Mouse (Mus musculus) kidney, postnatal 0 days (tissue): ENCODE results near the gene Zrsr1. TPM values are rescaled to one million over a fixed set of nuclear protein-coding genes. Genes with fewer than 3 reads are reported as not detected.

Experiments used
- ATAC-seq: fragments of 200-750 bp; cut with Nextera tagmentation; replicated peaks from 2 replicates; pipeline ENCODE4 v1.8.0; 2017; ENCODE audit warnings: low read depth, moderate number of reproducible peaks, moderate TSS enrichment, moderate library complexity; ENCODE audit not compliant: low FRiP score
- DNase-seq: peaks from one replicate; pipeline ENCODE4 v3.0.0-alpha.2; 2016; ENCODE audit warnings: low spot score
- H3K27ac ChIP-seq: fragments of 300-500 bp; sonication (generic); 2 replicates; pipeline ENCODE4 v1.5.1; 2014; ENCODE audit warnings: mild to moderate bottlenecking
- H3K27me3 ChIP-seq: fragments of 300-500 bp; sonication (generic); 2 replicates; pipeline ENCODE4 v1.6.1; 2014; ENCODE audit warnings: low read length, mixed read lengths; ENCODE audit not compliant: insufficient read depth
- H3K36me3 ChIP-seq: fragments of 300-500 bp; sonication (generic); 2 replicates; pipeline ENCODE4 v1.6.1; 2014; ENCODE audit warnings: low read length, mixed read lengths; ENCODE audit not compliant: insufficient read depth
- H3K4me1 ChIP-seq: fragments of 300-500 bp; sonication (generic); replicated peaks from 2 replicates; pipeline ENCODE4 v1.6.1; 2014; ENCODE audit warnings: antibody characterized with exemption, low read length, mixed read lengths; ENCODE audit not compliant: insufficient read depth
- H3K4me2 ChIP-seq: fragments of 300-500 bp; sonication (generic); 2 replicates; pipeline ENCODE4 v1.6.1; 2014; ENCODE audit warnings: mild to moderate bottlenecking, low read length, moderate library complexity, mixed read lengths
- H3K4me3 ChIP-seq: fragments of 300-500 bp; sonication (generic); replicated peaks from 2 replicates; pipeline ENCODE4 v1.5.1; 2014; ENCODE audit warnings: low read depth, low read length
- H3K9ac ChIP-seq: fragments of 300-500 bp; sonication (generic); 2 replicates; pipeline ENCODE4 v1.6.1; 2014; ENCODE audit warnings: low read depth, low read length
- H3K9me3 ChIP-seq: fragments of 300-500 bp; sonication (generic); replicated peaks from 2 replicates; pipeline ENCODE4 v1.6.1; 2016; ENCODE audit warnings: low read length, inconsistent platforms, mixed read lengths
- CTCF ChIP-seq: IDR thresholded peaks from 2 replicates; pipeline ENCODE4 v1.5.1; 2016; ENCODE audit warnings: antibody characterized with exemption, low read depth, mild to moderate bottlenecking, moderate library complexity
- whole genome bisulfite sequencing: fragments of 180-500 bp; shearing (Covaris S2); extraction: QIAGEN DNeasy Blood & Tissue Kit; methylation state at CpG from one replicate; pipeline ENCODE4 v1.1.7; 2014; 5-methylcytosine and 5-hydroxymethylcytosine counted together
- polyA plus RNA-seq: library from polyadenylated mRNA; unstranded; fragments of >200 nt; fragmentation: Nextera tagmentation; extraction: Ambion mirVana; gene quantifications from 2 replicates; pipeline ENCODE4 v1.2.1, GENCODE M21; 2015

Gene Zrsr1
- polyA plus RNA-seq = 3.4 and 3.7 TPM in 2 replicates

- Histone ChIP-seq H3K4me2 (peak within 1 kb of the TSS; percentile 67), H3K9me3 (0 out of 2 replicates have a peak, but pooled peaks cover 7% of the 10 kb centered on the region), H3K27ac (peak within 1 kb of the TSS; percentile 87), H3K36me3 (peaks cover 4% of the 10 kb centered on the region; the same call in 1 of the 2 replicates), H3K4me1 (no peaks in the 10 kb centered on the region), H3K27me3 (no peaks in the 10 kb centered on the region), H3K4me3 (peak within 1 kb of the TSS; percentile 53), H3K9ac (peak within 1 kb of the TSS; percentile 53)
- ATAC-seq (peak; percentile 84), DNase-seq (peak; percentile 81)
- no peak for TF ChIP-seq CTCF
- 51% methylated on average over 56 of the region's 56 CpGs for WGBS
Measured at GRCm38 (mm10) chr11:22971835-22972709, at the start of gene Zrsr1. TSS of gene Zrsr1 (plus strand) at chr11:22972005.

- ATAC-seq = no peak
- WGBS = 79% methylated on average over 2 of the region's 2 CpGs
- H3K4me1 ChIP-seq = peaks cover 6% of the 10 kb centered on the region; the same call in 1 of the 2 replicates
Measured at GRCm38 (mm10) chr11:22922546-22922945, 49.3 kb upstream of the Zrsr1 start.

GRCm38 (mm10) chr11:22923606-22924005 lies 48.2 kb upstream of the Zrsr1 start:
- ATAC-seq (no peak), DNase-seq (no peak)
- no peak for TF ChIP-seq CTCF
- no peak overlapping the region for H3K27ac ChIP-seq
- no peaks in the 10 kb centered on the region for H3K9me3 ChIP-seq
- H3K36me3 ChIP-seq = no peaks in the 10 kb centered on the region
- H3K27me3 ChIP-seq = no peaks in the 10 kb centered on the region
- H3K9ac ChIP-seq = no peak overlapping the region
- H3K4me3 ChIP-seq = no peak overlapping the region
- H3K4me1 ChIP-seq = peaks cover 6% of the 10 kb centered on the region; the same call in 1 of the 2 replicates
- 91% methylated on average over 2 of the region's 2 CpGs for WGBS
- no peak overlapping the region for H3K4me2 ChIP-seq

More at GRCm38 (mm10) chr11:22922546-22922945, 49.3 kb upstream of the Zrsr1 start:
- no peak overlapping the region for H3K27ac ChIP-seq
- H3K4me3 ChIP-seq = no peak overlapping the region
- no peaks in the 10 kb centered on the region for H3K36me3 ChIP-seq
- no peaks in the 10 kb centered on the region for H3K9me3 ChIP-seq
- H3K27me3 ChIP-seq = no peaks in the 10 kb centered on the region
- no peak overlapping the region for H3K4me2 ChIP-seq
- H3K9ac ChIP-seq = no peak overlapping the region
- no peak for DNase-seq
- no peak for TF ChIP-seq CTCF

GRCm38 (mm10) chr11:22928586-22929169 lies 43.1 kb upstream of the Zrsr1 start:
- WGBS = 35% methylated on average over 8 of the region's 8 CpGs
- no peak for TF ChIP-seq CTCF

GRCm38 (mm10) chr11:22930129-22930528 lies 41.7 kb upstream of the Zrsr1 start:
- Histone ChIP-seq H3K36me3 (no peaks in the 10 kb centered on the region), H3K9me3 (no peaks in the 10 kb centered on the region), H3K4me3 (no peak overlapping the region), H3K4me1 (peaks cover 8% of the 10 kb centered on the region; the same call in 1 of the 2 replicates), H3K27ac (no peak overlapping the region), H3K27me3 (no peaks in the 10 kb centered on the region), H3K9ac (no peak overlapping the region), H3K4me2 (no peak overlapping the region)
- TF ChIP-seq CTCF = no peak
- ATAC-seq = no peak
- 74% methylated on average over 2 of the region's 2 CpGs for WGBS
- DNase-seq = no peak

More at GRCm38 (mm10) chr11:22928586-22929169, 43.1 kb upstream of the Zrsr1 start:
- H3K27me3 ChIP-seq = no peaks in the 10 kb centered on the region
- no peak overlapping the region for H3K4me3 ChIP-seq
- H3K9ac ChIP-seq = no peak overlapping the region
- H3K4me1 ChIP-seq = peaks cover 8% of the 10 kb centered on the region; the same call in 1 of the 2 replicates
- DNase-seq (peak; percentile 15), ATAC-seq (no peak)
- no peaks in the 10 kb centered on the region for H3K36me3 ChIP-seq
- no peak overlapping the region for H3K27ac ChIP-seq
- H3K9me3 ChIP-seq = no peaks in the 10 kb centered on the region
- no peak overlapping the region for H3K4me2 ChIP-seq

- no peak for ATAC-seq
- no peaks in the 10 kb centered on the region for H3K27me3 ChIP-seq
- 0 out of 2 replicates have a peak, but pooled peaks cover 2% of the 10 kb centered on the region for H3K4me1 ChIP-seq
- H3K36me3 ChIP-seq = no peaks in the 10 kb centered on the region
- no peak overlapping the region for H3K27ac ChIP-seq
- no peak for TF ChIP-seq CTCF
- H3K4me2 ChIP-seq = no peak overlapping the region
- H3K9me3 ChIP-seq = no peaks in the 10 kb centered on the region
- H3K4me3 ChIP-seq = no peak overlapping the region
- no peak for DNase-seq
- 95% methylated on average over 2 of the region's 2 CpGs for WGBS
- no peak overlapping the region for H3K9ac ChIP-seq
Measured at GRCm38 (mm10) chr11:22931320-22931905, 40.4 kb upstream of the Zrsr1 start.
